Mouse (Mus musculus) right cerebral cortex, adult 18-20 months (tissue): ENCODE results near the gene Psmc3ip.

Experiments used
- DNase-seq: peaks from one replicate; pipeline ENCODE4 v3.0.0; 2022; ENCODE audit warnings: mixed read lengths

Psmc3ip gene

GRCm38 (mm10) chr11:101078121-101078520, 17.1 kb downstream of the Psmc3ip start, which contains the start of gene Hsd17b1:
TSS of gene Hsd17b1 (plus strand) at chr11:101078411.
- DNase-seq, result no peak

GRCm38 (mm10) chr11:101071810-101072428, 23.3 kb downstream of the Psmc3ip start:
- DNase-seq, result no peak

- no peak for DNase-seq
These were observed 24.2 kb downstream of the Psmc3ip start for GRCm38 (mm10) chr11:101070987-101071386.

DNA sequence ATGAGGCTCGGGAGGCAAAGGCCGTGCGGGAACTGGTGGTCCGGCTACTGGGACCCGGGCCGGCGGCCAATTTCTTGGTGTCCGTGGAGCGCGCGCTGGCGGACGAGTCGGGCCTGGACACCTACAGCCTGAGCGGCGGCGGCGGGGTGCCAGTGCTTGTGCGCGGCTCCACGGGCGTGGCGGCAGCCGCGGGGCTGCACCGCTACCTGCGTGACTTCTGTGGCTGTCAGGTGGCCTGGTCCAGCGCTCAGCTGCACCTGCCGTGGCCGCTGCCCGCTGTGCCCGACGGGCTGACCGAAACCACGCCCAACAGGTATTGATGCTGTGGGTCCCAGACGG, 25.1 kb downstream of the Psmc3ip start:
- DNase-seq, result no peak

- peak; percentile 97 for DNase-seq
These were observed 25.6 kb downstream of the Psmc3ip start, which contains the start of gene Naglu for GRCm38 (mm10) chr11:101069391-101070188. TSS of gene Naglu (plus strand) at chr11:101070012.

DNA sequence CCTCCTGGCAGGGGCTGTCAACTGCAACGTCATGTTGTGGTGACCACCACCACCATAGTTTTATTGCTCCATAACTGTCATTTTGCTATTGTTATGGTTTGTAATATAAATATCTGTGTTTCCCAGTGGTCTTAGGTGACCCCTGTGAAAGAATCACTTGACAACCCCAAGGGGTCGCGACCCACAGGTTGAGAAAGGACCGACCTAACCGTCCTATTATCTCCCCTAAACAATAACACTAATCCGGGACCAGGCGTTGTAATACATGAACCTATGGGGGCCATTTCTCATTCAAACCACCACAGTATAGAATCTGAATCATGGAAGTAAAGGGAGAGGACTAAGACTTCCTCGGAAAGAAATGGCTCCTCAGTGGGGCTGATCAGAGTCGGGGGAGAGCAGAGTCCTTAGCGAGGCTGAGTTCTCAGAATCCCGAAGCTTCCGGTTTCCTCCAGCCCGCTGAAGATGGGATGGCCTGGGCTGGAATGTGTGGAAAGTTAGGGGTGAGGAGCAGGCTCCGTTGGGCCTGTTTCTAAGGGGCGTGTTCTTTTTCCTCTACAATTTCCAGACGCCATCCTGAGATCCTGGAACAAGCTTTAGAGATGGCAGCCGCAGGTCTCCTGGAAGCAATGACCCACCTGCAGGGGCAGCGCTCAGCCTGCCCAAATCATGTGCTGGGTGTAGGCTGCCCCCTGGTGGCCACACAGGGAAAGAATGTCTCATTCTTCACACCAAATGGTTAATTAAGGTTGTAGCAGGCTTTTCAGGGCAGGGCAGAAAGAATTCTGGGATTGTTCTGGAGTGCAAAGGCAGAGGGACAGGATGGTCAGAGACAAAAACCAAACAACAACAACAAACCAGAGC, 28.5 kb downstream of the Psmc3ip start:
- DNase-seq, result peak; percentile 71

DNA sequence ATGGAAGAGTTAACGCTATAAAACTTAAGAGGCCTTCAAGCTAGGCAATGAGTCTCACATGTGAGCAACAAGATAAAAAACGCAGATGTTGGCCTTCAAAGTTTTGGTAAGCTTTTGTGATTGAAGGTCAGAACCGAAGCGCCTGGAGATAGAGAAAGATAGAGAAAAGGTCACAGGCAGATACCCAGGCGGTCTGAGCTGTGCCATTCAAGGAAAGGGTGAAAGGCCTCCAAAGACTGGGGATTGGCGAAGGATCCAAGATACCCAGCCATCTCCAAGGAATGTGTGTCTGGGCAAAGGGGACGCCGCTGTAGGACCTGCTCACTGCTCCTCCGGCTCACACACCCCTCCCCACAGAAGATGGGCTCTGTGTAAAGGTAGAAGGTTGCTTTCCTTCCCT, 30.2 kb downstream of the Psmc3ip start:
- DNase-seq, result no peak

DNA sequence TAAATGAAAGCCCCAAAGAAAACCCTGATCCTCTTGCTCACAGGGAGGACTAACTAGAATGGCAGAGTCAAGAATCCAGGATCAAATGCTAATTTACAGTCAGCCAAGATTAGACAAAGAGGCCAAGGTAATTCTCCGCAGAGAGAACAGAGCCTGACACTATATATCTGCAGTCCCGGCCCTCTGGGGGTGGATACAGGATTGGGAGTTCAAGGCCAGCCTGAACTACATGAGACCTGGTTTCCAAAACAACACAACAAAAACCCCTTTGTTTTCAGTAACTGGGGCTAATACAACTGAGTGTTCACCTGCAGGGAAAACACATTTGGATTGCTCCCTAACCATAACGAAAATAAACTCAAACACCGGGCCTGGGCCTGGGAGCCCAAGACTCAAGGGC, 30.8 kb downstream of the Psmc3ip start:
- DNase-seq, result no peak

DNA sequence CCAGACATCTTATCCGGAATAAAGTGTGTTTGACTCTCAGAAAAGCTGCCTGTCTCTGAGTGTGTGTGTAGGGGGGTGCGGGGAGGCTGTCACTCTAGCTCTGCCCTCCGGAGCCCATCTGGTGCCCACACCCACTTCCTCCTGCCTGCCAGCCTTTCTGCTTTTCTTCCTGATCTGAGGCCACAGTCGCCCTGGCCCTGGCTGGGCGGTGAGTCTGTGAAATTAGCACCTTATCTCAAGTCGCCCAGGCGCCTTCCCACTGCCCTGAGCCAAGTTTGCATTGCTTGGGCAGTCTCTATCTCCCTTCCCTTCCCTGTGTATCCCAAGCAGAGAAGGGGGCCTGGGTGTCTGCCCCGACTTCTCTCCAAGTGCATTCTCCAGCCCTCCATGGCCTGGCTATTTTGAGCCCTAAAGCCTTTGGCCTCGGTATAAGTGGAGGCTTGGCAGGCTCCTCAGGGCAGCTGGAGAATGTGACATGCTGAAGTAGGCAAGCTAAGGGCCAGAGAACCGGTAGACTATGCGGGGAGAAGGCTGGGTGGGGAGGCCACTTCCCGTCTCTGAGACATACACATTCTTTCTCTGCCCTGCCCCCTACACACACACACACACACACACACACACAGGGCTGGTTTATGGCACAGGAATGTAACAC, 31.4 kb downstream of the Psmc3ip start:
- peak; percentile 54 for DNase-seq

DNA sequence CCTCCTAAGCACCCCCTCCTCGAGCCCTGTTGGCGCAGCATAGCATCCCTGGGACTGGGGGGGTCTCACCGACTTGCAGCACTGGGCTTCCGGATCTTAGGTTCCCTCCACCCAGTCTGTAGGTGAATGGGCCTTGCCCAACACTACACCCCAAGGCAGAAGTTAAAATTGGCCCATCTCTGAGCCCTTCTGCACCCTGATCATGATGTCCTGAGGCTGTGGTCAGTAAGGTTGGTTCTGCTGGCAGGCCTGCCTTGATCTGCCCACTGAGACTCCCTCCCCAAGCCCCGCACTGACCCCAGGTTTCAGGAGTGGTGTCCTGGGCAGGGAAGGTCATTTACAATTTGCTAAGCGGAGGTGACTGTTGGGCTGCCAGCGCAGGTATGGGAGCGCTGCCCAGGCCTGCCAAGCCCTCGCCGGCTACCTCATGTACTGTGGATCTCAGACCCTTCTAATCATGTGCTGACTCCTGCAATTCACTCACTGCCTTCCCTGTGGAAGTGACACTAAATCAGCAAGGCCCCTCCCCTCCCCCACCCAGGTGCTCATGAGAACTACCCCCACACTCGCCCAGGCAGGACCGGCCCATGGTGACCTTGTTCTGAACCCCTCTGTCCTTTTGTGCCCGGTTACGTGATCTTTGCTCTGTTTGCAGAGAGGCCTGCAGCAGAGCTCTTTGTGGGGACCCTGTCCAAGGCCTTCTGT, 32.1 kb downstream of the Psmc3ip start:
- DNase-seq, result no peak

DNA sequence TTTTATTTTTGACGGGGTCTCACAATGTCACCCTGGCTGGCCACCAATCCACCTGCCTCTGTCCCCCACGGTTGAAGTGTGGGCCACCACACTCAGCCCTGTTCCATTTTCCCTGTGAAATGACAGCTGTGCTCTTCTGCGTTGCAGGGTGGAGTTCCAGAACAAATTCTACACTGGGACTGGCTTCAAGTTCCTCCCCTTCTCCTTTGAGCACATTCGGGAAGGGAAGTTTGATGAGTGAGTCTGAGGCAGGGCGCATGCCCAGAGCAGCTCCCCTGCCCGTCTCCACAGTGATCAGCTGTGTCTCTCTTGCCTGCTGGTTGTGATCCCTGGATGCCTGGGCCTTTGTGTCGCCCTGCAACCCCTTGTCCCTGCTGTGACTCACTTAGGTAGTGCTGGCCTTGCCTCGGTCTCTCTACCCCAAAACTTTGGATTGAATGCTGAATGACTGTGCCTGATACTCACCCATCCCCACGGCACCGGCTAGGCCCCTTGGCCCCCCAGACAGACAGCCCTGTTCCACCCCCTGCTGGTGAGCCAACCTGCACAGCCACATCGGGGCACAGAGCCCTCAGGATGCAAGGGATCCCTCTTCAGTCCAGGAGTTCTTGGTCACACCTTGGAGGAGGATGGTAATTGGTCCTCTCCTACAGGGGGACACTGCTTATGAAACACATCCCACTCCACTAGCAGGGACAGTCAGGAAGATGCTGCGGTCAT, 32.9 kb downstream of the Psmc3ip start:
- peak; percentile 73 for DNase-seq

DNA sequence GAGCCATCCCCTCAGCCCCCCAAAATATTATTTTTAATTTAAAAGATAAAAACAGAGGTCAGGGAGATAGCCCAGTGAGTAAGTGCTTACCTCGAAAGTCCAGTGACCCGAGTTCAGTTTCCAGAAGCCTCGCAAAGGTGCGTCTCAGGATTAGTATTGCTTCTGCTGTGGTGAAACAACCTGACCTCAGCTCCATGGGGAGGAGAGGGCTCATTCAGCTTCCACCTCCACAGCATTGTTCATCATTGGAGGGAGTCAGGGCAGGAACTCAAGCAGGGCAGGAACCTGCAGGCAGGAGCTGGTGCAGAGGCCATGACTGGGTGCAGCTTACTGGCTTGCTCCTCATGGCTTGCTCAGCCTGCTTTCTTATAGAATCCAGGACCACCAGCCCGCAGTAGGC, 34.2 kb downstream of the Psmc3ip start:
- DNase-seq, result no peak

GRCm38 (mm10) chr11:101060126-101060525, 35.1 kb downstream of the Psmc3ip start:
- DNase-seq, result peak; percentile 80

DNA sequence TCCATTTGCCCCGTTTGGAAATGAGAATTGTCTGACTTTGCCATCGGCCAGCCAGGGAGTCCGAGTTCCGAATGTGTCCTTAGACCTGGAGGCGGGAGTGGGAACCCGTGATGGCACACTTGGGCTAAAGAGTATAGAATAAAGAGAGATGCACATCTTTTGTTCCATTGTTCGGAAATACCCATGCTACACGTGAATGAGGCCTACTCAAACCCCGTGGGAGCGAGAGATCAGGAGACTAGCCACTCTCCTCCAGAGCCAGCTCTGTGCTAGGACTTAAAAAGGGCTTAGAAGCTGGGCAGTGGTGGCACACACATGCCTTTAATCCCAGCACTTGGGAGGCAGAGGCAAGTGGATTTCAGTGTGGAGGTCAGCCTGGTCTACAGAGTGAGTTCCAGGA, 35.8 kb downstream of the Psmc3ip start:
- no peak for DNase-seq

- DNase-seq, result no peak
These were observed 36.5 kb downstream of the Psmc3ip start for GRCm38 (mm10) chr11:101058726-101059125.

DNA sequence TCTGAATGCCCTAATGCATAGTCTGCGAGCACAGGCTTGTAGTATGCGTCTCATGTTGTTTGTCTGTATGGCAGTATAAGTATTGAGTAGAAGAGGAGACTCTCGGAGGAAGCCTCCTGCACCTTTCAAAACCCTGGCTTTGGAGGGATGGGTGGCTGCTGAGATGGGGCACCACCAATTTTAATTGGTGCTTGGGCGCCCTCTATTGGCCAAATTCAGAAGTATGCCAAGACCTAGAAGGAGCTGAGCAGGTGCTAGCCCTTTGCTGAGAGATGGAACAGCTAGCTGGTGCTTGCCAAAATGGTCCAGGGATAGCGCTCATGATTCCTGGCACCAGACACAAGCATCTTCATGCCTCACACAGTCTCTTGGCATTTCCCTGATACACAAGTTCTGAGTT, 37.4 kb downstream of the Psmc3ip start:
- peak; percentile 82 for DNase-seq

- DNase-seq, result no peak
These were observed 38.4 kb downstream of the Psmc3ip start for GRCm38 (mm10) chr11:101056885-101057284.

DNA sequence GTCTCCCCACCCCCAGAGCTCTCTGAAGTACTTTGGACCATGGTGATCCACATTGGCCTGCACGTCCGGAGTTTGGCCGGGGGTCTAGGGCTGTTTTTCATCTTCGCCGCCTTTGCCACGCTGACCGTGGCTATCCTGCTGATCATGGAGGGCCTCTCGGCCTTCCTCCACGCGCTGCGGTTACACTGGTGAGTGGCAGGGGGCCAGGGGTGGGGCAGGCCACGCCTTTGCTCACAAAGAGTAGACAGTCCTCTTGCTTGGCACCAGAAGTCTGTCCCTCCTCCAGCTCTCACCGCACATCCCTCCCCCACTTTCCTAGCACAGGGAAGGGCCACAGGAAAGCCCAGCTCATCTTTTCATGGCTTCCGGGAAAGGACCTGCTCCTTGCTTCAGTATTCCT, 39.8 kb downstream of the Psmc3ip start:
- DNase-seq, result no peak

GRCm38 (mm10) chr11:101053974-101054373, 41.3 kb downstream of the Psmc3ip start:
- no peak for DNase-seq

- DNase-seq, result peak; percentile 52
These were observed 42.3 kb downstream of the Psmc3ip start for GRCm38 (mm10) chr11:101052751-101053473.

DNA sequence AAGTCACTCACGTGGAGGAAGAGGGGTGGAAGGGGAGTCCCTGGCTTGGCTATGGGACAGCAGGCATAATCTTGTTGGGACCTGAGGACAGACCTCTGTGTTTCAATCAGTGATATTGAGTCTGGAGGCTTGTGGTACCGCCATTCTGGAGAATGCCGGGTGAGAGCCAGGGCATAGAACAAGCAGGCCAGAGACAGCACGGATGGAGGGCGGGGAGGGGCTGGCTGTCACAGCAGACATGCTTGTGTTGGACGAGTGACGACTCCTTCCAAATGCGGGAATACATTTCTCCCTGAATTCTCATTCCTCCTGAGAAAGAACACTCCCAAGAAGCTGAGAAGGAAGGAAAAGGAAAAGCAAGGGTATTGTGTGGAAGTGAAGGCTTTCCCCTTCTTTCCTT, 43.6 kb downstream of the Psmc3ip start:
- DNase-seq, result no peak
